ENCODE assay signal across 11 mouse cellular contexts in the genomic region with DNA sequence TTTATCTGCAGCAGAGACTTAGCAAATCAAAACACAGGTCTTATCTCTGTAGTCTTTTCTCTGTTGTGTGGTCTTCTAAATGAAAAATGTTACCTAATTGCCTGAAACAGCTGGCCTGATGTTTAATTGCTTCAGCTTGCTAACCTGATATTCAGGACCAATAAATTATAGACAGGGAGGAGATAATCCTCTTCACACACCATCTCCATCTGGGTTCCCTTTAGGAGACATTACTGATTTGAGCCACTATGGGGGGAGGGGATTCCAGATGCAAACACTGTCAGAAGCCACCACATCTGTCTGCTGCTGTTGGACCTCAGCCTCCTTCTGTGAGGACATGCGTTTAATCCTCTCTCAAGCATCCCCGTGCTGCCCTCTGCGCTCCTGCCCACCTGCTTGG.
A peak's percentile ranks its signal among the peaks of the same experiment; 100 is the strongest.
DNase-seq lines count a peak whose midpoint lies in the region; ATAC-seq and TF ChIP-seq lines count a peak whose summit lies in the region.
"Had no signal": no experiment of that assay in that cellular context is flagged by ENCODE, and none has a peak within 500 bp of the region (broad histone marks: within the 10 kb centered on the region; RNA-seq: fewer than 3 reads in every experiment).

No protein-coding gene starts in this region.

- no peaks in the 10 kb centered on the region for H3K9me3 ChIP-seq in kidney, embryonic 14.5 days (ENCODE audit: control insufficient read depth, low read length)
- H3K9me3 ChIP-seq in embryonic facial prominence, embryonic 10.5 days: no peaks in the 10 kb centered on the region
- no peaks in the 10 kb centered on the region for H3K9me3 ChIP-seq in limb, embryonic 15.5 days

- no peak overlapping the region for H3K9ac ChIP-seq in kidney, embryonic 14.5 days (ENCODE audit: low read depth, low read length)
- H3K9ac ChIP-seq in limb, embryonic 15.5 days: no peak overlapping the region

- no peaks in the 10 kb centered on the region for H3K36me3 ChIP-seq in kidney, embryonic 14.5 days (ENCODE audit: control insufficient read depth, insufficient read depth, low read length)
- H3K36me3 ChIP-seq in kidney, adult 2 months (ENCODE audit: control insufficient read depth, insufficient read depth, low read length): no peaks in the 10 kb centered on the region
- H3K36me3 ChIP-seq in embryonic facial prominence, embryonic 10.5 days (replicated peaks): no peaks in the 10 kb centered on the region
- no peaks in the 10 kb centered on the region for H3K36me3 ChIP-seq in limb, embryonic 15.5 days

- peaks cover 36% of the 10 kb centered on the region for H3K4me1 ChIP-seq in kidney, embryonic 14.5 days (ENCODE audit: control insufficient read depth, insufficient read depth, low read length)
- peaks cover 16% of the 10 kb centered on the region; the same call in 1 of the 2 replicates for H3K4me1 ChIP-seq in kidney, adult 2 months (ENCODE audit: control insufficient read depth, insufficient read depth, low read length)
- peaks cover 52% of the 10 kb centered on the region for H3K4me1 ChIP-seq in embryonic facial prominence, embryonic 10.5 days
- peaks cover 36% of the 10 kb centered on the region for H3K4me1 ChIP-seq in limb, embryonic 15.5 days

- TF ChIP-seq CTCF in gastrocnemius, adult 2 months (IDR thresholded peaks at IDR 0.05): no peak
- no peak for TF ChIP-seq CTCF in kidney, adult 2 months (conservative IDR thresholded peaks at IDR 0.05; ENCODE audit: insufficient read depth, insufficient read length, low read depth, low read length)

- intact Hi-C loops in gastrocnemius, adult 2 months (cut with DNase I): loop anchor here (5.0 kb wide), 1 partner anchor 61 kb away; no protein-coding TSS in a partner anchor

- H3K27me3 ChIP-seq in kidney, embryonic 14.5 days (ENCODE audit: control insufficient read depth, insufficient read depth, low read length): no peaks in the 10 kb centered on the region
- H3K27me3 ChIP-seq in kidney, adult 2 months (replicated peaks; ENCODE audit: control insufficient read depth, insufficient read depth, low read length): no peaks in the 10 kb centered on the region
- H3K27me3 ChIP-seq in embryonic facial prominence, embryonic 10.5 days (replicated peaks; ENCODE audit: low read depth, poor library complexity, severe bottlenecking): peaks cover 52% of the 10 kb centered on the region
- H3K27me3 ChIP-seq in limb, embryonic 15.5 days: peaks cover 28% of the 10 kb centered on the region

- peak overlapping the region; percentile 82 for H3K27ac ChIP-seq in gastrocnemius, adult 2 months
- H3K27ac ChIP-seq in kidney, embryonic 14.5 days (ENCODE audit: low read depth, low read length): peak overlapping the region; percentile 80; the same call in 1 of the 2 replicates
- no peak overlapping the region for H3K27ac ChIP-seq in kidney, adult 2 months (ENCODE audit: insufficient read depth, low read depth, low read length)
- peak overlapping the region; percentile 49; the same call in 1 of the 2 replicates for H3K27ac ChIP-seq in embryonic facial prominence, embryonic 10.5 days (replicated peaks)
- H3K27ac ChIP-seq in limb, embryonic 15.5 days: peak overlapping the region; percentile 83; the same call in 1 of the 2 replicates

- ATAC-seq in kidney, embryonic 14.5 days (ENCODE audit: low FRiP score, low TSS enrichment): peak; percentile 39; the same call in 1 of the 2 replicates
- ATAC-seq in limb, embryonic 15.5 days (ENCODE audit: insufficient number of reproducible peaks, low FRiP score, low TSS enrichment, low read depth): no peak
- ATAC-seq: activated CD4-positive, CD25-positive, alpha-beta regulatory T cell, adult 4 months had no signal

- H3K4me3 ChIP-seq in gastrocnemius, adult 2 months: no peak overlapping the region
- H3K4me3 ChIP-seq in kidney, embryonic 14.5 days (ENCODE audit: low read length): no peak overlapping the region
- H3K4me3 ChIP-seq in kidney, adult 2 months (ENCODE audit: insufficient read depth, low read depth, low read length): no peak overlapping the region
- H3K4me3 ChIP-seq in embryonic facial prominence, embryonic 10.5 days: no peak overlapping the region
- H3K4me3 ChIP-seq in limb, embryonic 15.5 days: no peak overlapping the region

- DNase-seq in gastrocnemius, adult 2 months: no peak
- DNase-seq in gastrocnemius, postnatal 4 days (ENCODE audit: low spot score in 2 of 2): no peak
- no peak for DNase-seq in kidney, adult 2 months
- DNase-seq in embryonic facial prominence, embryonic 10.5 days (ENCODE audit: low spot score): no peak
- DNase-seq in right cerebral cortex, postnatal 36 days (ENCODE audit: low spot score in 2 of 2): no peak
- no peak for DNase-seq in adrenal gland, postnatal 36 days
- DNase-seq: cerebellum, adult 9-11 months; lung, adult 2 months had no signal

- TF ChIP-seq POLR2A in kidney, adult 2 months (IDR thresholded peaks at IDR 0.05; ENCODE audit: low read depth, low read length): no peak

- no peak overlapping the region for H3K4me2 ChIP-seq in kidney, embryonic 14.5 days (replicated peaks; ENCODE audit: low read depth, low read length)
- no peak overlapping the region for H3K4me2 ChIP-seq in limb, embryonic 15.5 days

- 72% methylated on average over 3 of the region's 3 CpGs for WGBS in kidney, embryonic 14.5 days
- WGBS in kidney, adult 2 months: 84% methylated on average over 3 of the region's 3 CpGs
- WGBS in embryonic facial prominence, embryonic 10.5 days: 86% methylated on average over 3 of the region's 3 CpGs
- WGBS in limb, embryonic 15.5 days: 63% methylated on average over 3 of the region's 3 CpGs
